Mouse (Mus musculus): ENCODE results near the gene Prss8. TPM values are rescaled to one million over a fixed set of nuclear protein-coding genes. Genes with fewer than 3 reads are reported as not detected.
"Not testable (repeated sequence)": the region's sequence is repeated elsewhere in the genome, so short reads cannot be mapped to it uniquely, and the experiment has no call there.

Gene Prss8
- polyA plus RNA-seq, 1 experiment from 2014 or later: 0.05 TPM

GRCm38 (mm10) chr7:127898179-127898956 lies 31.5 kb downstream of the Prss8 start:
- ATAC-seq (no peak), DNase-seq (ENCODE audit: low read depth, low spot score) (no peak)
- no peak for TF ChIP-seq CTCF (IDR thresholded peaks at IDR 0.05)
- ChIA-PET POLR2A (no interaction called here), CTCF (no interaction called here)
- H3K27me3 ChIP-seq: no peaks in the 10 kb centered on the region
- in situ Hi-C loops (cut with MboI; ENCODE audit: low pct_unique_long_range_greater_than_20kb): no loop called here

- no peaks in the 10 kb centered on the region for H3K27me3 ChIP-seq
- ATAC-seq (no peak), DNase-seq (ENCODE audit: low read depth, low spot score) (no peak)
- TF ChIP-seq CTCF (IDR thresholded peaks at IDR 0.05): no peak
- in situ Hi-C loops (cut with MboI; ENCODE audit: low pct_unique_long_range_greater_than_20kb): no loop called here
- ChIA-PET POLR2A (no interaction called here), CTCF (interaction anchor here (1.6 kb wide), 1 partner anchor 13 kb away, joined by 4 read pairs; no protein-coding TSS in a partner anchor)
These were observed 32.4 kb downstream of the Prss8 start for GRCm38 (mm10) chr7:127897542-127897941.

GRCm38 (mm10) chr7:127896384-127896783 lies 33.5 kb downstream of the Prss8 start:
- ChIA-PET POLR2A (no interaction called here), CTCF (interaction anchor here (1.6 to 2.2 kb wide), 2 partner anchors 15 to 25 kb away, joined by 4 to 6 read pairs; no protein-coding TSS in a partner anchor)
- no peak for DNase-seq (ENCODE audit: low read depth, low spot score)
- ATAC-seq: no peak
- no peaks in the 10 kb centered on the region for H3K27me3 ChIP-seq
- in situ Hi-C loops (cut with MboI; ENCODE audit: low pct_unique_long_range_greater_than_20kb): no loop called here
- TF ChIP-seq CTCF (IDR thresholded peaks at IDR 0.05): peak; percentile 69

- DNase-seq (ENCODE audit: low read depth, low spot score); H3K27me3 ChIP-seq; POLR2A ChIA-PET; in situ Hi-C loops (cut with MboI; ENCODE audit: low pct_unique_long_range_greater_than_20kb); ATAC-seq: not testable (repeated sequence)
- CTCF ChIA-PET: interaction anchor here (0.7 to 2.2 kb wide), 8 partner anchors 8 to 95 kb away, joined by 3 to 6 read pairs (median 4); partner anchors contain the start of genes Hsd3b7 and Kat8
These were observed 34.0 kb downstream of the Prss8 start for GRCm38 (mm10) chr7:127895891-127896290.

GRCm38 (mm10) chr7:127895442-127895841 lies 34.5 kb downstream of the Prss8 start, which contains the start of the genes Gm21974 and Vkorc1:
Gene Gm21974, minus strand, starts transcription at chr7:127895454.
Gene Vkorc1, minus strand, starts transcription at chr7:127895617.
- ChIA-PET POLR2A (no interaction called here), CTCF (interaction anchor here (0.7 to 2.2 kb wide), 7 partner anchors 8 to 94 kb away, joined by 3 to 6 read pairs (median 3); partner anchors contain the start of genes Hsd3b7 and Kat8)
- DNase-seq (ENCODE audit: low read depth, low spot score) (peak; percentile 88), ATAC-seq (peak; percentile 96)
- no peaks in the 10 kb centered on the region for H3K27me3 ChIP-seq
- TF ChIP-seq CTCF (IDR thresholded peaks at IDR 0.05): no peak
- in situ Hi-C loops (cut with MboI; ENCODE audit: low pct_unique_long_range_greater_than_20kb): no loop called here

- no peak for ATAC-seq
- H3K27me3 ChIP-seq: no peaks in the 10 kb centered on the region
- no peak for DNase-seq (ENCODE audit: low read depth, low spot score)
- CTCF ChIA-PET: interaction anchor here (0.7 to 2.0 kb wide), 3 partner anchors 18 to 121 kb away, joined by 3 to 5 read pairs (median 3); partner anchors contain the start of genes Hsd3b7 and Kat8
- POLR2A ChIA-PET: interaction anchor here (0.6 kb wide), 1 partner anchor 10 kb away, joined by 3 read pairs; no protein-coding TSS in a partner anchor
- TF ChIP-seq CTCF (IDR thresholded peaks at IDR 0.05): no peak
- in situ Hi-C loops (cut with MboI; ENCODE audit: low pct_unique_long_range_greater_than_20kb): no loop called here
These were observed 35.4 kb downstream of the Prss8 start for GRCm38 (mm10) chr7:127894480-127894879.

- no peak for DNase-seq (ENCODE audit: low read depth, low spot score)
- ChIA-PET CTCF (no interaction called here), POLR2A (no interaction called here)
- H3K27me3 ChIP-seq: no peaks in the 10 kb centered on the region
- no peak for TF ChIP-seq CTCF (IDR thresholded peaks at IDR 0.05)
- ATAC-seq: no peak
- in situ Hi-C loops (cut with MboI; ENCODE audit: low pct_unique_long_range_greater_than_20kb): no loop called here
These were observed 39.1 kb downstream of the Prss8 start, which contains the start of gene Prss53 for GRCm38 (mm10) chr7:127890798-127891197. Gene Prss53, minus strand, starts transcription at chr7:127890970.

GRCm38 (mm10) chr7:127888821-127889220 lies 41.1 kb downstream of the Prss8 start:
- POLR2A ChIA-PET: no interaction called here
- DNase-seq (ENCODE audit: low read depth, low spot score) (no peak), ATAC-seq (no peak)
- no peaks in the 10 kb centered on the region for H3K27me3 ChIP-seq
- CTCF ChIA-PET: interaction anchor here (0.8 kb wide), 1 partner anchor 23 kb away, joined by 3 read pairs; the partner anchor contains the start of gene Kat8
- in situ Hi-C loops (cut with MboI; ENCODE audit: low pct_unique_long_range_greater_than_20kb): no loop called here
- no peak for TF ChIP-seq CTCF (IDR thresholded peaks at IDR 0.05)

GRCm38 (mm10) chr7:127887781-127888180 lies 42.1 kb downstream of the Prss8 start:
- POLR2A ChIA-PET: no interaction called here
- CTCF ChIA-PET: interaction anchor here (0.8 kb wide), 1 partner anchor 8 kb away, joined by 3 read pairs; the partner anchor contains the start of gene Vkorc1
- DNase-seq (ENCODE audit: low read depth, low spot score) (no peak), ATAC-seq (no peak)
- no peak for TF ChIP-seq CTCF (IDR thresholded peaks at IDR 0.05)
- in situ Hi-C loops (cut with MboI; ENCODE audit: low pct_unique_long_range_greater_than_20kb): no loop called here
- H3K27me3 ChIP-seq: no peaks in the 10 kb centered on the region

GRCm38 (mm10) chr7:127887191-127887590 lies 42.7 kb downstream of the Prss8 start:
- ATAC-seq (no peak), DNase-seq (ENCODE audit: low read depth, low spot score) (no peak)
- POLR2A ChIA-PET: no interaction called here
- CTCF ChIA-PET: interaction anchor here (0.8 kb wide), 1 partner anchor 8 kb away, joined by 3 read pairs; the partner anchor contains the start of gene Vkorc1
- no peak for TF ChIP-seq CTCF (IDR thresholded peaks at IDR 0.05)
- in situ Hi-C loops (cut with MboI; ENCODE audit: low pct_unique_long_range_greater_than_20kb): no loop called here
- no peaks in the 10 kb centered on the region for H3K27me3 ChIP-seq

- ChIA-PET POLR2A (no interaction called here), CTCF (no interaction called here)
- DNase-seq (ENCODE audit: low read depth, low spot score): no peak
- no peak for ATAC-seq
- no peak for TF ChIP-seq CTCF (IDR thresholded peaks at IDR 0.05)
- in situ Hi-C loops (cut with MboI; ENCODE audit: low pct_unique_long_range_greater_than_20kb): no loop called here
- no peaks in the 10 kb centered on the region for H3K27me3 ChIP-seq
These were observed 43.4 kb downstream of the Prss8 start for GRCm38 (mm10) chr7:127886551-127886950.
